Mouse (Mus musculus): ENCODE results near the gene Gm13089.

DNA sequence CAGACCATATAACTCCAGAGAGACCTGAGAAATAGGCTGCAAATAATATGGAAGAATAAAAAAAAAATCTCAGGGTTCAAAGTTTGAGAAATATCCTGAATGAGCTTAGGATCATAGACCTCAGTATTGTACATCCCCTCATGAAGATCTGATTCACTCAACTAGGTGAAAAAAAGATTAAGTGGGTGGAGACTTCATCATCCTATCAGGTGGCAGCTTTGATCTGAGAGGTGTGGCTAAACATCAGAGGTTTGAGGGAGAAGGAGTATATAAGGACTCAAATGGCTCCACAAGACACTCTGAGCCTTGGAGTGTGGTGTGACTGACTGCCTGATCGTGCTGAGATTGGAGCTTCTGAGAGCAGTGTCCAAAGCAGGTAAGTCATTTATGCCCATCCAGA lies 16.6 kb upstream of the Gm13089 start, which contains the start of gene Gm13078:
- TF ChIP-seq CTCF (IDR thresholded peaks at IDR 0.05; ENCODE audit: low read depth) (no peak), EP300 (IDR thresholded peaks at IDR 0.05; ENCODE audit: low read depth) (no peak)
